Mouse (Mus musculus): ENCODE results near the gene Pigp. TPM values are rescaled to one million over a fixed set of nuclear protein-coding genes. Genes with fewer than 3 reads are reported as not detected.
A peak's percentile ranks its signal among the peaks of the same experiment; 100 is the strongest.

Pigp gene
- polyA plus RNA-seq, 1 experiment = 54.5 TPM

- peaks cover 7% of the 10 kb centered on the region for H3K4me1 ChIP-seq (ENCODE audit: control insufficient read depth, insufficient read depth, low read length)
- H3K4me3 ChIP-seq (ENCODE audit: insufficient read depth, low read length) = no peak overlapping the region
- TF ChIP-seq POLR2A (IDR thresholded peaks at IDR 0.05; ENCODE audit: borderline replicate concordance, low read depth, low read length) (no peak), CTCF (IDR thresholded peaks at IDR 0.05; ENCODE audit: low read depth, low read length) (no peak)
- no peak overlapping the region for H3K27ac ChIP-seq (ENCODE audit: insufficient read depth, low read depth, low read length)
Measured at GRCm38 (mm10) chr16:94395051-94395450, 23.4 kb upstream of the Pigp start.

- TF ChIP-seq POLR2A (IDR thresholded peaks at IDR 0.05; ENCODE audit: borderline replicate concordance, low read depth, low read length) = no peak
- TF ChIP-seq CTCF (IDR thresholded peaks at IDR 0.05; ENCODE audit: low read depth, low read length) = no peak
- H3K4me3 ChIP-seq (ENCODE audit: insufficient read depth, low read length) = no peak overlapping the region
- H3K27ac ChIP-seq (ENCODE audit: insufficient read depth, low read depth, low read length) = no peak overlapping the region
- peaks cover 7% of the 10 kb centered on the region for H3K4me1 ChIP-seq (ENCODE audit: control insufficient read depth, insufficient read depth, low read length)
Measured at GRCm38 (mm10) chr16:94392299-94392698, 20.7 kb upstream of the Pigp start.

GRCm38 (mm10) chr16:94387690-94388089 is 16.0 kb upstream of the Pigp start:
- peaks cover 4% of the 10 kb centered on the region for H3K4me1 ChIP-seq (ENCODE audit: control insufficient read depth, insufficient read depth, low read length)
- H3K4me3 ChIP-seq (ENCODE audit: insufficient read depth, low read length) = no peak overlapping the region
- no peak overlapping the region for H3K27ac ChIP-seq (ENCODE audit: insufficient read depth, low read depth, low read length)
- no peak for TF ChIP-seq CTCF (IDR thresholded peaks at IDR 0.05; ENCODE audit: low read depth, low read length)
- TF ChIP-seq POLR2A (IDR thresholded peaks at IDR 0.05; ENCODE audit: borderline replicate concordance, low read depth, low read length) = no peak

- H3K27ac ChIP-seq (ENCODE audit: insufficient read depth, low read depth, low read length) = no peak overlapping the region
- H3K4me1 ChIP-seq (ENCODE audit: control insufficient read depth, insufficient read depth, low read length) = peaks cover 10% of the 10 kb centered on the region
- no peak overlapping the region for H3K4me3 ChIP-seq (ENCODE audit: insufficient read depth, low read length)
- no peak for TF ChIP-seq CTCF (IDR thresholded peaks at IDR 0.05; ENCODE audit: low read depth, low read length)
- TF ChIP-seq POLR2A (IDR thresholded peaks at IDR 0.05; ENCODE audit: borderline replicate concordance, low read depth, low read length) = no peak
Measured at GRCm38 (mm10) chr16:94383277-94383676, 11.6 kb upstream of the Pigp start.

GRCm38 (mm10) chr16:94379386-94379785 is 7.7 kb upstream of the Pigp start:
- H3K4me3 ChIP-seq (ENCODE audit: insufficient read depth, low read length) = no peak overlapping the region
- TF ChIP-seq CTCF (IDR thresholded peaks at IDR 0.05; ENCODE audit: low read depth, low read length) (no peak), POLR2A (IDR thresholded peaks at IDR 0.05; ENCODE audit: borderline replicate concordance, low read depth, low read length) (no peak)
- H3K4me1 ChIP-seq (ENCODE audit: control insufficient read depth, insufficient read depth, low read length) = peaks cover 13% of the 10 kb centered on the region
- no peak overlapping the region for H3K27ac ChIP-seq (ENCODE audit: insufficient read depth, low read depth, low read length)

- peak overlapping the region; percentile 45 for H3K27ac ChIP-seq (ENCODE audit: insufficient read depth, low read depth, low read length)
- peaks cover 4% of the 10 kb centered on the region for H3K4me1 ChIP-seq (ENCODE audit: control insufficient read depth, insufficient read depth, low read length)
- peak overlapping the region; percentile 95 for H3K4me3 ChIP-seq (ENCODE audit: insufficient read depth, low read length)
- TF ChIP-seq CTCF (IDR thresholded peaks at IDR 0.05; ENCODE audit: low read depth, low read length) (no peak), POLR2A (IDR thresholded peaks at IDR 0.05; ENCODE audit: borderline replicate concordance, low read depth, low read length) (no peak)
Measured at GRCm38 (mm10) chr16:94370915-94371300, 734 bp downstream of the Pigp start.

GRCm38 (mm10) chr16:94370173-94370914 is 1.3 kb downstream of the Pigp start, which contains the start of gene Ttc3:
TSS of gene Ttc3 (plus strand) at chr16:94370618.
- Histone ChIP-seq H3K4me1 (ENCODE audit: control insufficient read depth, insufficient read depth, low read length) (peaks cover 3% of the 10 kb centered on the region; the same call in 1 of the 2 replicates), H3K4me3 (ENCODE audit: insufficient read depth, low read length) (peak within 1 kb of the TSS; percentile 95), H3K27ac (ENCODE audit: insufficient read depth, low read depth, low read length) (peak within 1 kb of the TSS; percentile 74)
- TF ChIP-seq CTCF (IDR thresholded peaks at IDR 0.05; ENCODE audit: low read depth, low read length) (no peak), POLR2A (IDR thresholded peaks at IDR 0.05; ENCODE audit: borderline replicate concordance, low read depth, low read length) (no peak)

GRCm38 (mm10) chr16:94369596-94370172 is 2.0 kb downstream of the Pigp start:
- H3K4me1 ChIP-seq (ENCODE audit: control insufficient read depth, insufficient read depth, low read length) = peaks cover 3% of the 10 kb centered on the region; the same call in 1 of the 2 replicates
- H3K4me3 ChIP-seq (ENCODE audit: insufficient read depth, low read length) = peak overlapping the region; percentile 95
- TF ChIP-seq POLR2A (IDR thresholded peaks at IDR 0.05; ENCODE audit: borderline replicate concordance, low read depth, low read length) = no peak
- TF ChIP-seq CTCF (IDR thresholded peaks at IDR 0.05; ENCODE audit: low read depth, low read length) = no peak
- peak overlapping the region; percentile 74; the same call in 1 of the 2 replicates for H3K27ac ChIP-seq (ENCODE audit: insufficient read depth, low read depth, low read length)

- Histone ChIP-seq H3K4me1 (ENCODE audit: control insufficient read depth, insufficient read depth, low read length) (peaks cover 13% of the 10 kb centered on the region), H3K4me3 (ENCODE audit: insufficient read depth, low read length) (no peak overlapping the region), H3K27ac (ENCODE audit: insufficient read depth, low read depth, low read length) (no peak overlapping the region)
- TF ChIP-seq CTCF (IDR thresholded peaks at IDR 0.05; ENCODE audit: low read depth, low read length) = no peak
- no peak for TF ChIP-seq POLR2A (IDR thresholded peaks at IDR 0.05; ENCODE audit: borderline replicate concordance, low read depth, low read length)
Measured at GRCm38 (mm10) chr16:94365435-94365834, 6.2 kb downstream of the Pigp start.

- Histone ChIP-seq H3K27ac (ENCODE audit: insufficient read depth, low read depth, low read length) (no peak overlapping the region), H3K4me3 (ENCODE audit: insufficient read depth, low read length) (no peak overlapping the region), H3K4me1 (ENCODE audit: control insufficient read depth, insufficient read depth, low read length) (peaks cover 10% of the 10 kb centered on the region)
- TF ChIP-seq POLR2A (IDR thresholded peaks at IDR 0.05; ENCODE audit: borderline replicate concordance, low read depth, low read length) = no peak
Measured at GRCm38 (mm10) chr16:94363814-94364213, 7.8 kb downstream of the Pigp start.

Data from bone marrow macrophage, adult 2 months (primary cell).